Mouse (Mus musculus): ENCODE measurements around the gene Sdc4. TPM values are rescaled to one million over a fixed set of nuclear protein-coding genes. Genes with fewer than 3 reads are reported as not detected.

The Sdc4 gene
- polyA plus RNA-seq, 1 experiment from 2014 or later: 37.8 TPM

DNA sequence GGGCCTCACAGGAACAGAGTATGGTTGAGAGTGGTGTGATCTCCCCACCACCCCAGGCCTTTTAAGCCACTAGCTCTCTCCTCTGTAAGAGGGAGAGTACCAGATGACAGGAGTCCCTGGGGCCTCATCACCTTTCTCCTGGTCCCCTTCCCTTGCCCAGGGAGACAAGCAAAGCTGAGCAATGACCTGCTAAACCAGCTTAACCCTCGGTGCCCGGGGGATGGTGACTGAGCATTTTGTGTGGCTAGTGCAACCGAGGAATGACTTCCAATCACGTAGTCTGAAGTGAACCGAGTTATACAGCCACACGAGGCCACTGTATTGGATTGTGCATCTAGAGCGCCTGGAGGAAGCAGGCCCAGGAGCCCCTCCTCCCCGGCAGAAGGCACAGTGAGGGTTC lies 19.3 kb downstream of the Sdc4 start:
- DNase-seq (ENCODE audit: low spot score): no peak
- Histone ChIP-seq H3K27me3 (ENCODE audit: insufficient read depth, poor library complexity, severe bottlenecking) (peaks cover 16% of the 10 kb centered on the region), H3K27ac (no peak overlapping the region), H3K9me3 (no peaks in the 10 kb centered on the region), H3K4me1 (peaks cover 25% of the 10 kb centered on the region), H3K36me3 (peaks cover 50% of the 10 kb centered on the region), H3K4me3 (no peak overlapping the region)
- WGBS: 83% methylated on average over 8 of the region's 8 CpGs

DNA sequence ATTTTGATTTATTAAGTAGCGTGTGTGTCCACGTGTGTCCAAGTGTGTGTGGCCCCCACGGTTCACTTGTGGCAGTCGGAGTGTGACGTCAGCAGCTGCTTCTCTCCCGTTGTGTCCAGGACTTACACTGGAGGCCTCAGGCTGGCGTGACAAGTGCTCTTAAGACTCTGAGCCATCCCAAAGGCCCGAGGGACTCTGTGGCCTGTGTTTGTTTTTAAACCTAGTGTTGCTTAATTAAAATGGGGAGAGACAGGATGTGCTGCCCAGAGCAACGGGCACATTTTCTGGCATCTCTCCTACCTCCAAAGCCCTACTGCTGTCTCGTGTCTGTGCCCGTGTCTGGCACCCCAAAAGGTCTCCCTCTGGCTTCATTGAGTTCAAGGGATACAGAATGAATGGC lies 20.2 kb downstream of the Sdc4 start:
- no peak overlapping the region for H3K4me3 ChIP-seq
- no peak for DNase-seq (ENCODE audit: low spot score)
- WGBS: 86% methylated on average over 11 of the region's 11 CpGs
- H3K36me3 ChIP-seq: peaks cover 41% of the 10 kb centered on the region
- no peaks in the 10 kb centered on the region for H3K9me3 ChIP-seq
- no peak overlapping the region for H3K27ac ChIP-seq
- H3K27me3 ChIP-seq (ENCODE audit: insufficient read depth, poor library complexity, severe bottlenecking): peaks cover 8% of the 10 kb centered on the region
- H3K4me1 ChIP-seq: peaks cover 22% of the 10 kb centered on the region

DNA sequence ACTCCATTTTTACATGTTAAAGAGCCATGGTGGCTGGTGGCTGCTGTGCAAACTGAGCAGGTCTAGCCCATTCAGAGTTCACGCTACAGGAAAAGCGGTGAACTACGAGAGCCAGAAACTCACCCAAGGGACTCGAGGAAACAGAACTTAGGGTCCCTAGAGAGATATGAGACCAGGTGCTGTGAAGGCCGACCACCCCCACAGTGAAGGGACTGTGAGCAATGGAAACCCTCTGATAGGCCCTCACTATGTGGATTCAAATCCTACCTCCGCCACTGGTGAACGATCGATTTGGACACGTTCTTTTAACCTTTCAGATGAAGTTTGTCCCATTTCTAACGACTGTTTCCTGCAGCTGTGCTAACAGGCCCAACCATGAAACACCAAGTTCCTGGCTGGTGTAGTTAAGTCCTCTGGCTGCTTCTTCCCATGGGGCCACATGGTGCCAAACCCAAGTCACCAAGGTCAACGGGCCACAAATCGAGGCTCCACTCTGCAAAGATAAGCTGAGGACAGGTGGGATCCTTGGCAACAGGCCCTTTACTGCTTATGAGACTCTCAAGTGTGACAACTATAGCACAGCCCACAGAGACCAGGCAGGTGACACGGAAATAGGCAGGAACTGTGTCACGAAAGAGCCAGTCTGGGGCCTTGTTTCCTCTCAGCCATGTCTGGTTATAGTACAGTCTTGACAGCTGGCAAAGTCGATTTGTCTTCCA lies 20.9 kb downstream of the Sdc4 start:
- peaks cover 35% of the 10 kb centered on the region for H3K36me3 ChIP-seq
- WGBS: 82% methylated on average over 15 of the region's 15 CpGs
- no peaks in the 10 kb centered on the region for H3K9me3 ChIP-seq
- peaks cover 2% of the 10 kb centered on the region for H3K27me3 ChIP-seq (ENCODE audit: insufficient read depth, poor library complexity, severe bottlenecking)
- H3K4me3 ChIP-seq: no peak overlapping the region
- no peak for DNase-seq (ENCODE audit: low spot score)
- peaks cover 17% of the 10 kb centered on the region for H3K4me1 ChIP-seq
- H3K27ac ChIP-seq: no peak overlapping the region

DNA sequence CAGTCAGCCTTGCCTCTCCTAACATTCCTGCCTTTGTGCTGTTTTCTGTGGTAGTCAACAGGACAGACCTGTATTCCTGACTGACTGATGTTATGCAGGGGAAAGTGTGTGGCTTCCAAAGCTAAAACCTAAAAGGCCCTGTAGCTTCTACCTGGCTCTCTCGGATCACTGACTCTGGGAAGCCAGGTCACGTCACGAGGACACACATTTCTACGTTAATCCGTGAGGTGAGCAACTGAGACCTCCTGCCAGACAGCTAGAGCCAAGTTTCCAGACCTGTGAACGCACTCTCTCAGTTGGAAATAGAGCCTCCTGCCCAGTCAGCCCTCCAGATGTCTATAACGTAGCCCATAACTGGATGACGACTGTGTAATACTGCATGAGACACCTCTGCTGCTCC lies 21.7 kb downstream of the Sdc4 start:
- H3K27ac ChIP-seq: 0 out of 2 replicates have a peak overlapping the region, but pooled peaks have one; percentile 10
- peaks cover 17% of the 10 kb centered on the region for H3K4me1 ChIP-seq
- H3K9me3 ChIP-seq: no peaks in the 10 kb centered on the region
- no peaks in the 10 kb centered on the region for H3K27me3 ChIP-seq (ENCODE audit: insufficient read depth, poor library complexity, severe bottlenecking)
- peaks cover 29% of the 10 kb centered on the region; the same call in 1 of the 2 replicates for H3K36me3 ChIP-seq
- no peak for DNase-seq (ENCODE audit: low spot score)
- H3K4me3 ChIP-seq: no peak overlapping the region
- 87% methylated on average over 8 of the region's 8 CpGs for WGBS

DNA sequence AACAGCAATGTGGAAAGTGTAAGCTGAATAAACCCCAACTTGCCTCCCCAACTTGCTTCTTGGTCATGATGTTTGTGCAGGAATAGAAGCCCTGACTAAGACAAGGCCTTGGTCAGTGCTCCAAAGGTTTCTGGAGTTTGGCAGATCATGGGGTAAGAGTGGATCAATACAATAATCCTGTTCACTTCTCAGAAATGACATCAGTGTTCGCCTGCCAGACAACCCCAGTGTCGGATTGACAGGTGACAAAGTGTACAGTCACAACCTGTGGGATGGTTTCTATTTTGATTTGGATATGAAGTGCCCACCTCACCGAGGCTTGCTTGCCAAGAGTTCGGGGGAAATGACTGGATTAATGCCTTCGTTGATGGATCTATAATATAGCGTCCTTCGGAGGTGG lies 22.4 kb downstream of the Sdc4 start:
- H3K4me3 ChIP-seq: no peak overlapping the region
- H3K4me1 ChIP-seq: peaks cover 15% of the 10 kb centered on the region
- H3K27me3 ChIP-seq (ENCODE audit: insufficient read depth, poor library complexity, severe bottlenecking): no peaks in the 10 kb centered on the region
- H3K36me3 ChIP-seq: peaks cover 22% of the 10 kb centered on the region; the same call in 1 of the 2 replicates
- no peak for DNase-seq (ENCODE audit: low spot score)
- no peaks in the 10 kb centered on the region for H3K9me3 ChIP-seq
- no peak overlapping the region for H3K27ac ChIP-seq
- 84% methylated on average over 7 of the region's 7 CpGs for WGBS

DNA sequence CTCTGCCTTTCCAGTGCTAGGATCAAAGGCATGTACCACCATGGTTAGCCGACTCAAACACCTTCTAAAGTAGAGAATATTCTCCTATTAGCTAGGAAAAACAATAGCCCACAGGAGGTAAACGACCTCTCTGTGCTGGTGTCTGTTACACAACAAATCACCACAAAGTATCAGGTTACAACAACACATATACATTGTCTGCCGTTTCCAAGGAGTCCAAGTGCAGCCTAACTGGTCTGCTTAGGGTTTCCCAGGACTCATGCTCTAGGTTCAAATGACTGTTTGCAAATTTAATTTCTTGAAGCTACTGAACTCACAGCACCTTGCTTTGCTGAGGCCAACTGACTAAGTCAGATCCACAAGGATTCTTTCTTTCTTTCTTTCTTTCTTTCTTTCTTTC lies 24.2 kb downstream of the Sdc4 start:
- WGBS: 3% methylated on average over 3 of the region's 3 CpGs
- Histone ChIP-seq H3K36me3 (peaks cover 10% of the 10 kb centered on the region; the same call in 1 of the 2 replicates), H3K4me3 (no peak overlapping the region), H3K9me3 (no peaks in the 10 kb centered on the region), H3K4me1 (peaks cover 10% of the 10 kb centered on the region), H3K27me3 (ENCODE audit: insufficient read depth, poor library complexity, severe bottlenecking) (peaks cover 18% of the 10 kb centered on the region), H3K27ac (no peak overlapping the region)
- DNase-seq (ENCODE audit: low spot score): no peak

DNA sequence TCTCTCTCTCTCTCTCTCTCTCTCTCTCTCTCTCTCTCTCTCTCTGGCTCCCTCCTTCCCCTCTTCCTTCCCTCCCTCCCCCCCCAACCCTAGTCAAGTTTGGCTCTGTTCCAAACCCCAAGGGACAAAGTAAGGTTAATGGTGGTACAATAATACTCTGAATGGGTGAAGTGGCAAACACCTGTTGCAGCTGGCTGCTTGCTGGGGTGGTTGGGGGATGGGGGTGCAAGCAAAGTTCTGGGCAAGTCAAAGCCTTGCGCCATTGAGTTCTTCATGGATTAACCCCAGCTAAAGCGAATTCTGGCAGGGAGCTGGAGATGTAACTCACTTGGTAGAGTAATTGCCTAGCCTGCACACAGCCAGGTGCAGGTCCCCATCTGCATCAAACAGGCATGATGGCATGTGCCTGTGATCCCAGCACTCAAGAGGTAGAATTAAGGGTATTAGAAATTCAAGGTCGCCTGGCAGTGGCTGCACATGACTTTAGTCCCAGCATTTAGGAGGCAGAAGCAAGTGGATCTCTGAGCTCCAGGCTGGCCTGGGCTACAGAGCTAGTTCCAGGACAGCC lies 25.3 kb downstream of the Sdc4 start:
- DNase-seq (ENCODE audit: low spot score): no peak
- Histone ChIP-seq H3K27ac (no peak overlapping the region), H3K4me1 (peaks cover 18% of the 10 kb centered on the region), H3K4me3 (no peak overlapping the region), H3K36me3 (0 out of 2 replicates have a peak, but pooled peaks cover under 1% of the 10 kb centered on the region), H3K9me3 (no peaks in the 10 kb centered on the region), H3K27me3 (ENCODE audit: insufficient read depth, poor library complexity, severe bottlenecking) (peaks cover 28% of the 10 kb centered on the region)
- WGBS: 27% methylated on average over 3 of the region's 3 CpGs

DNA sequence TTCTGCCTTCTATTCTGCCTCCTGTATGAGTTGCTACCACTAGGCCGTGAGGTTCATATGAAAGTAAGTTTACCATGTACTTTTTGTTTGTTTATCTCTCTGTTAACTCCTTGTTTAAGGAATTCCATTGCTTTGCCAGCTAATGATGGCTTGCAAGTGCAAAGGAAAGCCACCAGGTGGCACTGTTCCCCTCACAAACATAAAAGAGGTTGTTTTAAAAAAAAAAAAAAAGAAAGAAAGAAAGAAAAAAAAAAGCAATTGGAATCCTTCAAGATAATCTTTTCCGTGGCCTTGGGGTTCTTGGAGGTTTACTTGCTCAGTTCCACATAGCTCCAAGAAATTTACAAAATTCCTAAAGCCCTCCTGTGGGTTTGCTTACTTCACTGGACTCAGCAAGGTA lies 26.5 kb downstream of the Sdc4 start:
- Histone ChIP-seq H3K4me3 (no peak overlapping the region), H3K36me3 (no peaks in the 10 kb centered on the region), H3K4me1 (peaks cover 18% of the 10 kb centered on the region), H3K9me3 (no peaks in the 10 kb centered on the region), H3K27me3 (ENCODE audit: insufficient read depth, poor library complexity, severe bottlenecking) (peaks cover 40% of the 10 kb centered on the region), H3K27ac (no peak overlapping the region)
- WGBS: 2% methylated on average over 2 of the region's 2 CpGs
- no peak for DNase-seq (ENCODE audit: low spot score)

DNA sequence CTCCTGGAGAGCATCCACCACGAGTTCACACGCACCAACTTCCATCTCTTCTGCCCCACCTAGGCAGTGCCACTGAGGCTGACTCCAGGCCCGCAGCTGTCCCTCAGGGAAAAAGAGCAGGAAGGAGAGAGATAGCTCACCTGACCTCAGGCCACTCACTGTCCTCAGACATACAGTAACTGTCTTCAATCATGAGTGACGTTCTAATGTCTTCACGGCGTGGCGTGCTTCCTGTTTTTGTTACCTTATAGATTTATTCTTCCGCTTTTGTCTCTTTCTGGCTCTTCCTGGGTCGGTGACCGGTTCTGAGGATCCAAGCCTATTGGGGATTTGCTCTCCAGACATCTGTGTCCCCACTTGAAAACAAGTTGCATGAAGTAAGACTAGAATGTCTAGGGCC lies 29.1 kb downstream of the Sdc4 start:
- Histone ChIP-seq H3K4me3 (peak overlapping the region; percentile 47), H3K9me3 (no peaks in the 10 kb centered on the region), H3K27ac (no peak overlapping the region; the same call in 1 of the 2 replicates), H3K27me3 (ENCODE audit: insufficient read depth, poor library complexity, severe bottlenecking) (peaks cover 63% of the 10 kb centered on the region), H3K36me3 (no peaks in the 10 kb centered on the region), H3K4me1 (peaks cover 18% of the 10 kb centered on the region)
- 69% methylated on average over 10 of the region's 10 CpGs for WGBS
- no peak for DNase-seq (ENCODE audit: low spot score)

DNA sequence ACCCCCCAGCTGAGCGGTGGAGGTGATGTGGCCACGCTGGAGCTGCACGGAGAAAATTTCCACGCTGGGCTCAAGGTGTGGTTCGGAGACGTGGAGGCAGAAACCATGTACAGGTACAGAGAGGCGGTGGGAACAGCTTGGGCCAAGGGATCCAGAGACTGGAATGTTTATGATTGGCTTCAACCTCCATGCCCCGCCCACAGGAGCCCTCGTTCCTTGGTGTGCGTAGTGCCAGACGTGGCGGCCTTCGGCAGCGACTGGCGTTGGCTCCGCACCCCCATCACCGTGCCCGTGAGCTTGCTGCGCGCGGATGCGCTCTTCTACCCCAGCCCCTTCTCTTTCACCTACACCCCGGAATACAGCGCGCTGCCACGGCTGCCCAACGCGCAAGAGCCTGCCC lies 29.5 kb downstream of the Sdc4 start:
- Histone ChIP-seq H3K36me3 (no peaks in the 10 kb centered on the region), H3K9me3 (no peaks in the 10 kb centered on the region), H3K27ac (no peak overlapping the region; the same call in 1 of the 2 replicates), H3K27me3 (ENCODE audit: insufficient read depth, poor library complexity, severe bottlenecking) (peaks cover 67% of the 10 kb centered on the region), H3K4me1 (peaks cover 13% of the 10 kb centered on the region), H3K4me3 (peak overlapping the region; percentile 47)
- 23% methylated on average over 28 of the region's 28 CpGs for WGBS
- no peak for DNase-seq (ENCODE audit: low spot score)

DNA sequence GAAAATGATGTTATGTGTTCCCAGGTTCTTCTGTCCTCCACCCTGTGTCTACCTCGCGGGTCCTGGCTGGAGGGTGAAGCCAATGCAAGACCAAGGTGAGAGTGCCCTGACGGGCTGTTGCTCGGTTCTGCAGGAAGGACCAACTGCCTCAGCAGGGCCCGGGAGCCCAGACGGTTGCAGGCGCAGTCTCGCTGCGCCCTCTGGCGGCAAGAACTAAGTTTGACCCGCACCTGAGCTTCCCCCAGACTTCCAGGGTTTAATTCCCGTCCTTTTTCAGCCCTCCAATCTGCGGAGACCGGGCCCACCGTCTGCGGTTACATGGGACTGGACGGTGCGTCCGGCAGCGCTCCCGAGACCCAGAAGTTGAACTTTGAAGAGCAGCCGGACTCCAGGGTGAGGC lies 36.0 kb downstream of the Sdc4 start:
- H3K4me3 ChIP-seq: peak overlapping the region; percentile 27; the same call in 1 of the 2 replicates

DNA sequence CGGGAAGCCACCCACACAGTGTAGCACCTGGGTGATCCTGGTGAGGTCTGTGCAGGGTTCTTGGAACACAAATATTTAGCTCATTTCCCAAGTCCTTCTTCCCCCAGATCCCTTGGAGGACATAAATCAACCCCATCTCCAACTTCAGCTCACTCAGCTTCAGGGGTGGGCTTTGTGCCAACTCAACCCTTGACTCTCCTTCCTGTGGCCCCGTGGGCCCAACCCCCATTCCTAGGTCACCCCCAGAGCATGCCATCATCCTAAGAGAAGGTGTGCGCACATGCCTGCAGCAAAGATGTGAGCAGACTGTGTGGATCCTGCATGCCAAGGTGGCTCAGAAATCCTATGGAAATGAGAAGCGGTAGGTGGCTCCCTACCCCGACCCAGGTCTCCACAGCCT lies 38.2 kb downstream of the Sdc4 start:
- DNase-seq (ENCODE audit: low spot score): no peak
- Histone ChIP-seq H3K27me3 (ENCODE audit: insufficient read depth, poor library complexity, severe bottlenecking) (peaks cover 100% of the 10 kb centered on the region), H3K4me3 (no peak overlapping the region), H3K4me1 (peaks cover 42% of the 10 kb centered on the region), H3K36me3 (no peaks in the 10 kb centered on the region), H3K9me3 (no peaks in the 10 kb centered on the region), H3K27ac (no peak overlapping the region)
- 41% methylated on average over 5 of the region's 5 CpGs for WGBS

More for the DNA sequence above, 36.0 kb downstream of the Sdc4 start:
- Histone ChIP-seq H3K4me1 (peaks cover 35% of the 10 kb centered on the region), H3K9me3 (no peaks in the 10 kb centered on the region), H3K27me3 (ENCODE audit: insufficient read depth, poor library complexity, severe bottlenecking) (peaks cover 96% of the 10 kb centered on the region), H3K36me3 (no peaks in the 10 kb centered on the region), H3K27ac (no peak overlapping the region)
- no peak for DNase-seq (ENCODE audit: low spot score)
- under 1% methylated on average over 22 of the region's 22 CpGs for WGBS

DNA sequence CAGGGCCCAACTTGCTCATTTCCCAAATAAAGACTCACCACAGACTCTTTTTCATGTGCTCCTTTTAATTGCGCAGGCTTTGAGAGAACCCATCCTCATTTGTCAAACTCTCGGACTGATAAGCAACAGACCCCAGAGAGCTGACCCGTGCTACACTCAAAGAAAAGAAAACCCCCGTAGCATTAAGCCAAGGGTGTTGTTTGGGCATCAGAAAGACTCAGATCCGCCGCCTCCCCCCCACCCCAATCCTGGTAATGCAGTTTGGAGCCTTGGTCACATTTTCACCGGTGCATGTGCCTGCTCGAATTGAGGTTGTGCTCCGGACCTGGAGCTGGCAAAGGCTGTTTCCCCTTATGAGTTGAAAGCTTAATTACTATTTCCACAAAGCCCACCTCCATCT lies 38.6 kb downstream of the Sdc4 start, which contains the start of gene Matn4:
Matn4 (minus strand) TSS at position 101 of the 400 bp plus-strand sequence.
- WGBS: 8% methylated on average over 9 of the region's 9 CpGs
- Histone ChIP-seq H3K36me3 (no peaks in the 10 kb centered on the region), H3K4me1 (peaks cover 45% of the 10 kb centered on the region), H3K27me3 (ENCODE audit: insufficient read depth, poor library complexity, severe bottlenecking) (peaks cover 100% of the 10 kb centered on the region), H3K9me3 (no peaks in the 10 kb centered on the region), H3K4me3 (peak within 1 kb of the TSS; percentile 59), H3K27ac (peak within 1 kb of the TSS; percentile 67; the same call in 1 of the 2 replicates)
- DNase-seq (ENCODE audit: low spot score): no peak
